13 mouse cellular contexts compared by ENCODE assay signal in genomic region chr3:97793995-97794394, GRCm38 (mm10).
A peak's percentile ranks its signal among the peaks of the same experiment; 100 is the strongest.
DNase-seq lines count a peak whose midpoint lies in the region; ATAC-seq and TF ChIP-seq lines count a peak whose summit lies in the region.
"Had no signal": no experiment of that assay in that cellular context is flagged by ENCODE, and none has a peak within 500 bp of the region (broad histone marks: within the 10 kb centered on the region; RNA-seq: fewer than 3 reads in every experiment).

No protein-coding gene starts in this region.

- no peaks in the 10 kb centered on the region for H3K36me3 ChIP-seq in lung, postnatal 0 days (ENCODE audit: insufficient read depth, low read length)
- peaks cover 52% of the 10 kb centered on the region for H3K36me3 ChIP-seq in heart, embryonic 14.5 days (ENCODE audit: control insufficient read depth, insufficient read depth, low read length)
- H3K36me3 ChIP-seq in stomach, postnatal 0 days (ENCODE audit: control insufficient read depth, insufficient read depth, low read length) = no peaks in the 10 kb centered on the region

- no peaks in the 10 kb centered on the region for H3K9me3 ChIP-seq in lung, postnatal 0 days (ENCODE audit: low read length)
- H3K9me3 ChIP-seq in heart, embryonic 14.5 days (ENCODE audit: control insufficient read depth, low read length) = peaks cover 3% of the 10 kb centered on the region; the same call in 1 of the 2 replicates
- no peaks in the 10 kb centered on the region for H3K9me3 ChIP-seq in stomach, postnatal 0 days (ENCODE audit: control insufficient read depth, low read length)
- H3K9me3 ChIP-seq: neural tube, embryonic 13.5 days had no signal

- H3K27me3 ChIP-seq in lung, postnatal 0 days (replicated peaks; ENCODE audit: insufficient read depth, low read length) = no peaks in the 10 kb centered on the region
- no peaks in the 10 kb centered on the region for H3K27me3 ChIP-seq in heart, embryonic 14.5 days (ENCODE audit: control insufficient read depth, insufficient read depth, low read length)
- no peaks in the 10 kb centered on the region for H3K27me3 ChIP-seq in stomach, postnatal 0 days (ENCODE audit: control insufficient read depth, insufficient read depth, low read length)
- H3K27me3 ChIP-seq: neural tube, embryonic 13.5 days had no signal

- intact Hi-C loops in gastrocnemius, adult 2 months (cut with DNase I) = no loop called here
- intact Hi-C loops in gastrocnemius, postnatal 14 days (cut with DNase I; ENCODE audit: low total_unique reads) = no loop called here

- no peaks in the 10 kb centered on the region for H3K4me1 ChIP-seq in lung, postnatal 0 days (ENCODE audit: insufficient read depth, low read depth, low read length)
- peaks cover 20 to 37% of the 10 kb centered on the region in 2 experiments for H3K4me1 ChIP-seq in heart, embryonic 14.5 days (ENCODE audit: control insufficient read depth in 2 of 2, insufficient read depth in 2 of 2, low read length in 2 of 2)
- H3K4me1 ChIP-seq in stomach, postnatal 0 days (replicated peaks; ENCODE audit: control insufficient read depth, insufficient read depth) = no peaks in the 10 kb centered on the region
- H3K4me1 ChIP-seq: neural tube, embryonic 13.5 days had no signal

- TF ChIP-seq CTCF in gastrocnemius, adult 2 months (IDR thresholded peaks at IDR 0.05) = no peak
- TF ChIP-seq CTCF in lung, postnatal 0 days (IDR thresholded peaks at IDR 0.05) = no peak
- no peak for TF ChIP-seq CTCF in stomach, postnatal 0 days (IDR thresholded peaks at IDR 0.05; ENCODE audit: low read depth)

- no peak overlapping the region for H3K9ac ChIP-seq in lung, postnatal 0 days (replicated peaks; ENCODE audit: low read depth)
- no peak overlapping the region for H3K9ac ChIP-seq in heart, embryonic 14.5 days (ENCODE audit: low read length)
- H3K9ac ChIP-seq in stomach, postnatal 0 days (ENCODE audit: low read length) = no peak overlapping the region
- H3K9ac ChIP-seq: neural tube, embryonic 13.5 days had no signal

- peak overlapping the region; percentile 94 for H3K27ac ChIP-seq in gastrocnemius, adult 2 months
- H3K27ac ChIP-seq in lung, postnatal 0 days (ENCODE audit: low read length) = no peak overlapping the region
- H3K27ac ChIP-seq in heart, embryonic 14.5 days (replicated peaks in 1 of 2; ENCODE audit: control insufficient read depth in 1 of 2, insufficient read depth in 1 of 2, low read depth in 2 of 2, low read length in 2 of 2) = peak overlapping the region; percentile 80
- no peak overlapping the region for H3K27ac ChIP-seq in stomach, postnatal 0 days (replicated peaks)
- H3K27ac ChIP-seq: neural tube, embryonic 13.5 days had no signal

- peak; percentile 37 for DNase-seq in gastrocnemius, adult 2 months
- no peak for DNase-seq in gastrocnemius, postnatal 14 days
- peak; percentile 48 for DNase-seq in lung, postnatal 0 days (ENCODE audit: low spot score)
- DNase-seq in lung, adult 18-20 months = no peak
- peak; percentile 42 for DNase-seq in stomach, postnatal 0 days (ENCODE audit: low spot score)
- no peak for DNase-seq in c-Kit-positive CD71-positive TER-119-positive erythroid progenitor cells, embryonic 14.5 days (ENCODE audit: low spot score)
- no peak for DNase-seq in thymus, postnatal 10 days (ENCODE audit: low spot score in 2 of 2)
- DNase-seq: embryo, embryonic 11 days; kidney, postnatal 36 days; thymus, adult 18-20 months had no signal

- peak overlapping the region; percentile 49 for H3K4me3 ChIP-seq in gastrocnemius, adult 2 months
- H3K4me3 ChIP-seq in lung, postnatal 0 days (ENCODE audit: low read depth, low read length) = no peak overlapping the region
- H3K4me3 ChIP-seq in heart, embryonic 14.5 days (ENCODE audit: control insufficient read depth in 1 of 2, insufficient read depth in 1 of 2, low read depth in 1 of 2, low read length in 2 of 2) = no peak overlapping the region
- H3K4me3 ChIP-seq in stomach, postnatal 0 days (ENCODE audit: low read depth, low read length) = no peak overlapping the region
- H3K4me3 ChIP-seq: neural tube, embryonic 13.5 days had no signal

- peak; percentile 55 for ATAC-seq in lung, postnatal 0 days
- peak; percentile 60 for ATAC-seq in heart, embryonic 14.5 days (ENCODE audit: insufficient number of reproducible peaks, insufficient read depth, low FRiP score, low read depth)
- peak; percentile 81 for ATAC-seq in stomach, postnatal 0 days (ENCODE audit: low FRiP score, low TSS enrichment)
- ATAC-seq: intestine, embryonic 16.5 days had no signal

- TF ChIP-seq EP300 in lung, postnatal 0 days (IDR thresholded peaks at IDR 0.05) = no peak
- no peak for TF ChIP-seq EP300 in stomach, postnatal 0 days (optimal IDR thresholded peaks at IDR 0.05)

- H3K4me2 ChIP-seq in lung, postnatal 0 days (replicated peaks; ENCODE audit: low read depth, low read length) = no peak overlapping the region
- H3K4me2 ChIP-seq in heart, embryonic 14.5 days (ENCODE audit: low read length) = no peak overlapping the region; the same call in 1 of the 2 replicates
- H3K4me2 ChIP-seq in stomach, postnatal 0 days (replicated peaks; ENCODE audit: low read depth) = no peak overlapping the region
- H3K4me2 ChIP-seq: neural tube, embryonic 13.5 days had no signal

- WGBS in lung, postnatal 0 days = 61% methylated on average over 8 of the region's 8 CpGs
- WGBS in heart, embryonic 14.5 days = 26% methylated on average over 8 of the region's 8 CpGs
- WGBS in stomach, postnatal 0 days = 49% methylated on average over 8 of the region's 8 CpGs

Comparison
In these comparisons a context has a peak if more than half of its experiments do, and no peak if none do; other contexts are left out.
1. DNase-seq: peak in gastrocnemius, adult 2 months (single experiment), lung, postnatal 0 days (single experiment) and stomach, postnatal 0 days (single experiment); none in gastrocnemius, postnatal 14 days (single experiment), lung, adult 18-20 months (0 of 2), c-Kit-positive CD71-positive TER-119-positive erythroid progenitor cells, embryonic 14.5 days (single experiment) and thymus, postnatal 10 days (0 of 2).
2. H3K27ac ChIP-seq: peak in gastrocnemius, adult 2 months (single experiment) and heart, embryonic 14.5 days (2 of 2); none in lung, postnatal 0 days (single experiment) and stomach, postnatal 0 days (single experiment).
3. Peak in every context shown above with its lines, with median percentiles within 50 percentile points of each other: ATAC-seq.